Mouse (Mus musculus): ENCODE data around the gene Gfap.

Gfap gene

DNA sequence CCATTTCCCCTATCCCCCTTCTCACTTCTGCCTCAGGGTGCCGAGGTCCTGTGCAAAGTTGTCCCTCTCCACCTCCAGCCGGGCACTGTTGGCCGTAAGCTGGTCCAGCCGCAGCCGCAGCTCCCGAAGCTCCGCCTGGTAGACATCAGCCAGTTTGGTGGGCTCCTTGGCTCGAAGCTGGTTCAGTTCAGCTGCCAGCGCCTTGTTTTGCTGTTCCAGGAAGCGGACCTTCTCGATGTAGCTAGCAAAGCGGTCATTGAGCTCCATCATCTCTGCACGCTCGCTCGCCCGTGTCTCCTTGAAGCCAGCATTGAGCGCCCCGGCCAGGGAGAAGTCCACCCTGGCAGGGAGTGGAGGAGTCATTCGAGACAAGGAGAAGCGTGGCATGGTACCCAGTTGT is 4.1 kb downstream of the Gfap start:
- no peak for DNase-seq (ENCODE audit: low read depth, low spot score)

GRCm38 (mm10) chr11:102895779-102896178 is 4.9 kb downstream of the Gfap start:
- no peak for DNase-seq (ENCODE audit: low read depth, low spot score)

GRCm38 (mm10) chr11:102894716-102895115 is 6.0 kb downstream of the Gfap start:
- no peak for DNase-seq (ENCODE audit: low read depth, low spot score)

- no peak for DNase-seq (ENCODE audit: low read depth, low spot score)
Measured at GRCm38 (mm10) chr11:102893015-102893651, 7.6 kb downstream of the Gfap start.

DNA sequence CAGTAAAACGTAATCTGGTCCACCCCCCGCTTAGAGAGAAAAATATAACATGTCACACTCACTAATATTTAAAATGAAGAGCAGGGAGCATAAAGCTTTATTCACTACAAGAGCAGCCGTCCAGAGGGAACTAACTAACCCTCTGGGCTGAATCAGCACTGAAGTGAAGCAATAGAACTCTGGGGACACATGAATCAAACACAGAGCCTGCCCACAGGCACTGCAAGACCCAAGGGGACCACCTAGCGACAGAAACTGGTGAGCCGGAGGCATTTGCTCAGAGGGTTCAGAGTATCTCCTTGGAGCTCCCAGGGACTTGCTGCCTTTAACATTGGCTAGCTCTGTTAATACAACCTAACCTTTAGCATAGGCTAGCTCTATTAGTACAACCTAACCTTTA is 10.6 kb downstream of the Gfap start:
- DNase-seq (ENCODE audit: low read depth, low spot score) = no peak

GRCm38 (mm10) chr11:102888135-102888534 is 12.6 kb downstream of the Gfap start:
- DNase-seq (ENCODE audit: low read depth, low spot score) = no peak

DNA sequence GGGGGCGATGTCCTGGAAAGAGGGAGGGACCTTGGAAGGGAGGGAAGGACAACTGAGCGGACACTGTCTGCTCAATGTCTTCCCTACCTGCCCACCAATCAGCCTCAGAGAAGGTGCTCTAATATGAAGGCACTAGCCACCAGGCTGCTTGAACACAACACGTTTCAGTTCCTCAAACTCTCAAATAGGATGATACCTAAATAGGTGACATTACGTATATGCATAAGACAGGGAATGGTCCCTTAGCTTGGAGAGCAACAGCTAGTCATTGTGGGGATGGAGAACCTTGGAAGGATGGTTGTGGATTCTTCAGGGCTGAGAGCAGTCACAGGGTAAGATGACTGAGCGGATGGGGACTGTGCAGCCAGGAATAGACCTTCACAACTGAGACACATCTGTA is 13.3 kb downstream of the Gfap start:
- DNase-seq (ENCODE audit: low read depth, low spot score) = no peak

- no peak for DNase-seq (ENCODE audit: low read depth, low spot score)
Measured at GRCm38 (mm10) chr11:102884616-102885219, 16.0 kb downstream of the Gfap start, which contains the start of gene Fam187a. Gene Fam187a, plus strand, starts transcription at chr11:102885169.

GRCm38 (mm10) chr11:102881314-102882198 is 19.2 kb downstream of the Gfap start:
- no peak for DNase-seq (ENCODE audit: low read depth, low spot score)

GRCm38 (mm10) chr11:102880585-102881313 is 20.0 kb downstream of the Gfap start, which contains the start of the genes Eftud2 and Ccdc103:
Gene Eftud2, minus strand, starts transcription at chr11:102880985.
Gene Ccdc103, plus strand, starts transcription at chr11:102881204.
- DNase-seq (ENCODE audit: low read depth, low spot score) = peak; percentile 89

GRCm38 (mm10) chr11:102879558-102879957 is 21.2 kb downstream of the Gfap start:
- no peak for DNase-seq (ENCODE audit: low read depth, low spot score)

GRCm38 (mm10) chr11:102874801-102875334 is 25.8 kb downstream of the Gfap start:
- DNase-seq (ENCODE audit: low read depth, low spot score) = no peak

DNA sequence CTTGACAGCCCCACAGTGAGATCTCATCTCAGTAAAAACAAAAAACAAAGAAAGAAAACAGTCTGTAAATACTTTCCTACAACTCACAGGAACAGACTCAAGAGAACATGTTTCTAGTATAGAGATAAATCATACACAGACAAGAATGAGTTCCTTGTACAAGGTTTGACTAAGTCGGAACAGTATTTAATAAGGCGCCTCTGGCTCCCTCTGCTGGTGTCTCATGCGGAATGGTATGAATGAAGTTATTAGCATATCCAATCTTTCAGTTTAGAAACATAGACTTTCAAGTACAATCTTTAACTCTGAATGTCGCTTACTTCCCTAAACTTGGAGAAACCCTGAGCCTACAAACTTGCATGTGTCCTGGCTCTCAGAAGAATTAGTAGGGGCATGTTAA is 36.4 kb downstream of the Gfap start:
- no peak for DNase-seq (ENCODE audit: low read depth, low spot score)

DNA sequence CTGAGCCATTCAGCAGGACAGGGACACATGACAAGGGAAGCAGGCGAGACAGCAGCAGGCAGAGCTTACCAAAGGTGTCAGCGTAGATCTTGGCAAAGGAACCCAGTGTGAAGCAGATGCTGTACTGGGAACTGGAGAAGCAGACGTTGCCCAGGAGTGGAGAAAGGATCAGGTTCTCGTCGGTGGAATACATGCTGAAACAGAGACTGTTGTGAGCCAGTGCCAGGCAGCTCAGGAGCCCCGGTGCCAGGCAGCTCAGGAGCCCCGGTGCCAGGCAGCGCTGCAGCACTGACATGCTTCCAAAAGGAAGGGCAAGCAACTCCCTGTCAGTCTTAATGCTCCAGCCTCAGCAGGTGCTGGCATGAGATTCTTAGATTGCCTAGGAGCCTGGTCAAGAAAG is 40.8 kb downstream of the Gfap start:
- no peak for DNase-seq (ENCODE audit: low read depth, low spot score)

DNA sequence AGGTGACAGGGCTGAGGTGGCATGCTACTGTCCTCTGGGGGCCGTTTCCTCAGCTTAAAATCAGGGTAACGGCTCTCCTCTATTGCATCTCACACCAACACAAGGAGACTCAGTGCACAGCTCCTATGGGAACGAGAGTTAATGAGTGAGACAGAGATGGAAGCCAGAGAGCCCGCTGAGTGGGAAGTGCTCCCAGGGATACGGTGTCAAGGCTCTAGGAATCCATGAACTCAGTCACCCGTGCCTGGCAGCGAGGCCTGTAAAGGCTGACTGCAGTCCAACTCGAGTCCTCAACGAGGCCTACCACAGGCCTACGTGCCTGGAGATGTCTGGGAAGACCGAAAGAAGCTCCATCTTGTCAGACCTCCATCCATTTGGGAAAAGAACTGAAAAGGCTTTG is 41.8 kb downstream of the Gfap start:
- DNase-seq (ENCODE audit: low read depth, low spot score) = no peak

DNA sequence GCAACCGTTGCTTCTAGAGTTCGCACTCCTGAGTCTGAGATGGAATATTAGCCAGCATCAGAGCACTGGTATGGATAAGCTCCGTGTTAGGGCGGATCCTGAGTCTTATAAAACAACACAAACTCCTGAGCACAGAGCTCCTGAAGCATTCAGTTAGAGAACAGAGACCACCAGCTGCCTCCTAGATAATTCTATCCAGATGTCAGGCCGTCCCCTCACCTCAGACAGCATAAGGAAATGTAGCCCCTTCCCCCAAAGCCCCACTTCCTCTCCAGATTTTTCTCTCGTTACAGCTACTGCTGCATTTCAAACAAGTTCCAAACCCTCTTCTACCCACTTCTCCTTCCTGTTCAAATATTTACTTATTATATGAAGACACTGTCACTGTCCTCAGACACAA is 44.8 kb downstream of the Gfap start:
- DNase-seq (ENCODE audit: low read depth, low spot score) = no peak

GRCm38 (mm10) chr11:102853760-102854159 is 47.0 kb downstream of the Gfap start:
- no peak for DNase-seq (ENCODE audit: low read depth, low spot score)

DNA sequence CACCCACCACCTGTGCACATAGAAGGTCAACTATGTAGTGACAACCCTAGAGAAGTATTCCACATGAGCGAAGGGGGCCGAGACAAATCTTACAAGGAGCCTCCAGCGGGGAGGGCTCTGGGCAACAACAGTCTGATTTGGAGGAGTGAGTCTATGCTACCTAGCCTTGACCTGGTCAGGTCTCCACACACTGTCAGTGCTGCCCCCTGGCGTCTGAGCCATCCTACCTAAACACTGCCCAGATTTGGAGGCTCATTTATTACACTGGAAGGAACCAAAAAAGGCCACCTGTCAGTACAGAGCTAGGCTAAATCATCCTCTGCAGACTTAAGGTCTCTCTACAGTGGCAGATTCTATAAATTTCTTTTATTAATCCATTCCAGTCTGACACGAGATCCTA is 48.8 kb downstream of the Gfap start:
- no peak for DNase-seq (ENCODE audit: low read depth, low spot score)

GRCm38 (mm10) chr11:102845926-102846325 is 54.8 kb downstream of the Gfap start:
- no peak for DNase-seq (ENCODE audit: low read depth, low spot score)

DNA sequence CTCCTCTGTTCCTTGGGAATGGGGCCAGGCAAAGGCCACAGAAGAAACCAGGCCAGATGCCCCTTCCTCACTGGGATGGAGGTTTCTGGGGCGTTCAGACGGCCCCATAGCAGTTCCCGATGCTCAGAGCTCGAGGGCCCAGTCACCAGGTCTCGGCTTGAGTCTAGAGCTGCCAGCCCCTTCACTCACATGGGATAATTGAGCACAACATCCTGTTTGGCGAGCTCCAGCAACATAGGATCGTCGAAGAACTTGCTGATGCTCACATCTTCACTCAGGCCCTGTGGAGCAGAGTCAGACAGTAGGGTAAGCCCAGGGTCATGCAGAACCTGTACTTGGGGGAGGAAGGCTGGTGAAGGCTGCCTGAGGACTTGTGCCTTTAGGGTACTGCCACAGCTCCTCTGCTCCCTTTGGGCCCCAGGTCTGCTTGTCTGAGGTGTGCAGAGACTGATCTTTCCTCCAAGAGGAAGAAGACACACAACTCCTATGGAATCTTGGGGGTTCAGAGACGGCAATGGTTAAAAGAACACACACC is 62.0 kb downstream of the Gfap start:
- no peak for DNase-seq (ENCODE audit: low read depth, low spot score)

DNA sequence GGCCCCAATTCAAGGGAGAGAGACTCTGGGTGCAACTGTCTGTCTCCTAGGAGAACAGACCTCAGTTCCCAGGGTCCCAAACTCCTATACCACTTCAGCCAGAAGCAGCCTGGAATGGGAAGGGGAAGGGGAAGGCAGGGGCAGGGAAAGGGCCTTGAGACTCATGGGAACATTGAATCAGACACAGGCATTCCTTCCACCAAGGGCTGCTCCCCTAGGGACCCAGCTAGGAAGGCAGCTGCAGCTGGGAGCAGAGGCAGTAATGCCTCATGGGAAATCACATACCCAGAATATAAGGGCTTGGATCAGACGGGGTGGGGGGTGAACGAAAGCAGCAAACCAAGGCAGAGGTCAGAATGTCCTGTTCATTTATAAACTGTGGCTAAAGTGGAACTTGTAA is 62.6 kb downstream of the Gfap start:
- DNase-seq (ENCODE audit: low read depth, low spot score) = no peak
